Mouse (Mus musculus) stomach, postnatal 0 days (tissue): ENCODE data around the gene Kcnj14. TPM values are rescaled to one million over a fixed set of nuclear protein-coding genes. Genes with fewer than 3 reads are reported as not detected.
A peak's percentile ranks its signal among the peaks of the same experiment; 100 is the strongest.

Experiments
- ATAC-seq: fragments of 200-750 bp; cut with Nextera tagmentation; 2 replicates; pipeline ENCODE4 v1.8.0; 2017; ENCODE audit not compliant: low FRiP score, low TSS enrichment
- DNase-seq: peaks from one replicate; pipeline ENCODE4 v3.0.0-alpha.2; 2016; ENCODE audit warnings: low spot score
- H3K27ac ChIP-seq: fragments of 300-500 bp; sonication (generic); replicated peaks from 2 replicates; pipeline ENCODE4 v1.5.1; 2014; ENCODE audit warnings: mild to moderate bottlenecking, control low read depth
- H3K27me3 ChIP-seq: fragments of 300-500 bp; sonication (generic); 2 replicates; pipeline ENCODE4 v1.6.1; 2014; ENCODE audit warnings: low read length; ENCODE audit not compliant: control insufficient read depth, insufficient read depth
- H3K36me3 ChIP-seq: fragments of 300-500 bp; sonication (generic); 2 replicates; pipeline ENCODE4 v1.6.1; 2014; ENCODE audit warnings: low read length, mixed read lengths; ENCODE audit not compliant: control insufficient read depth, insufficient read depth
- H3K4me1 ChIP-seq: fragments of 300-500 bp; sonication (generic); replicated peaks from 2 replicates; pipeline ENCODE4 v1.6.1; 2014; ENCODE audit warnings: antibody characterized with exemption; ENCODE audit not compliant: control insufficient read depth, insufficient read depth
- H3K4me2 ChIP-seq: fragments of 300-500 bp; sonication (generic); replicated peaks from 2 replicates; pipeline ENCODE4 v1.6.1; 2014; ENCODE audit warnings: low read depth, mild to moderate bottlenecking, control low read depth, moderate library complexity
- H3K4me3 ChIP-seq: fragments of 300-500 bp; sonication (generic); 2 replicates; pipeline ENCODE4 v1.5.1; 2014; ENCODE audit warnings: low read depth, low read length, control low read depth
- H3K9ac ChIP-seq: fragments of 300-500 bp; sonication (generic); 2 replicates; pipeline ENCODE4 v1.6.1; 2014; ENCODE audit warnings: mild to moderate bottlenecking, low read length, control low read depth, mixed read lengths
- H3K9me3 ChIP-seq: fragments of 300-500 bp; sonication (generic); 2 replicates; pipeline ENCODE4 v1.6.1; 2016; ENCODE audit warnings: low read length; ENCODE audit not compliant: control insufficient read depth
- CTCF ChIP-seq: IDR thresholded peaks from 2 replicates; pipeline ENCODE4 v1.5.1; 2016; ENCODE audit warnings: antibody characterized with exemption, low read depth, mild to moderate bottlenecking, moderate library complexity
- EP300 ChIP-seq: optimal IDR thresholded peaks from 2 replicates; pipeline ENCODE3; 2016; ENCODE audit warnings: antibody characterized with exemption
- WGBS: fragments of 180-500 bp; shearing (Covaris S2); extraction: QIAGEN DNeasy Blood & Tissue Kit; methylation state at CpG from one replicate; pipeline ENCODE4 v1.1.7; 2014; 5-methylcytosine and 5-hydroxymethylcytosine counted together
- polyA plus RNA-seq: library from polyadenylated mRNA; unstranded; fragments of >200 nt; fragmentation: Nextera tagmentation; extraction: Ambion mirVana; gene quantifications from 2 replicates; pipeline ENCODE4 v1.2.1, GENCODE M21; 2015

The Kcnj14 gene
- polyA plus RNA-seq, 1 experiment from 2014 or later = 0.22 TPM

- Histone ChIP-seq H3K4me2 (no peak overlapping the region), H3K4me3 (no peak overlapping the region), H3K27me3 (no peaks in the 10 kb centered on the region), H3K9me3 (no peaks in the 10 kb centered on the region), H3K9ac (no peak overlapping the region), H3K4me1 (no peaks in the 10 kb centered on the region), H3K27ac (no peak overlapping the region), H3K36me3 (no peaks in the 10 kb centered on the region)
- TF ChIP-seq EP300 (no peak), CTCF (no peak)
- peak; percentile 14; the same call in 1 of the 2 replicates for ATAC-seq
- 69% methylated on average over 17 of the region's 17 CpGs for WGBS
- no peak for DNase-seq
These were observed 32.7 kb downstream of the Kcnj14 start for GRCm38 (mm10) chr7:45791756-45792490.

DNA sequence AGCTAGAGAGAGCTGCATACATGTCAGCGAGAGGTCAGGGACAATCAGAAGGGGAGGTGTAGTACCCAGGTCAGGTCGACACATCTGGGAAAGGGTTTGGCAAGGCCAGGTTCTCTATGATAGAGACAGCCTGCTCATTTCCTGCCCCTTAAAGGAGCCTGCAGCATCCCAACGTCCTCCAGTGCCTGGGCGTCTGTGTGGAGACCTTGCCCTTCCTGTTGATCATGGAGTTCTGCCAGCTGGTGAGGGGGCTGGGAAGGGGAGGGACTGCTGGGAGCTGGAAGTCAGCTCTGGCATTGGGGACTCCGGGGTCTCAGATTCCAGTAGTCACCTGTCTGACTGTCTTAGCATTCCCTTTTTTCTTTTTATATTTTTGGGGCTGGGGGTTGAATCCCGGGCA is 33.9 kb downstream of the Kcnj14 start:
- Histone ChIP-seq H3K4me3 (no peak overlapping the region), H3K4me1 (no peaks in the 10 kb centered on the region; the same call in 1 of the 2 replicates), H3K27ac (no peak overlapping the region), H3K36me3 (no peaks in the 10 kb centered on the region), H3K9ac (no peak overlapping the region), H3K27me3 (no peaks in the 10 kb centered on the region; the same call in 1 of the 2 replicates), H3K9me3 (no peaks in the 10 kb centered on the region), H3K4me2 (no peak overlapping the region)
- WGBS = 61% methylated on average over 6 of the region's 6 CpGs
- no peak for DNase-seq
- no peak for ATAC-seq
- TF ChIP-seq CTCF (no peak), EP300 (no peak)

GRCm38 (mm10) chr7:45787642-45788041 is 36.9 kb downstream of the Kcnj14 start:
- H3K9me3 ChIP-seq = no peaks in the 10 kb centered on the region
- DNase-seq = no peak
- H3K9ac ChIP-seq = no peak overlapping the region
- H3K36me3 ChIP-seq = no peaks in the 10 kb centered on the region
- peaks cover 6% of the 10 kb centered on the region; the same call in 1 of the 2 replicates for H3K4me1 ChIP-seq
- H3K27ac ChIP-seq = no peak overlapping the region
- WGBS = 80% methylated on average over 22 of the region's 22 CpGs
- H3K27me3 ChIP-seq = no peaks in the 10 kb centered on the region; the same call in 1 of the 2 replicates
- no peak overlapping the region for H3K4me2 ChIP-seq
- no peak overlapping the region for H3K4me3 ChIP-seq
- TF ChIP-seq EP300 (no peak), CTCF (no peak)
- no peak for ATAC-seq

- Histone ChIP-seq H3K4me3 (peak overlapping the region; percentile 43; the same call in 1 of the 2 replicates), H3K4me1 (peaks cover 6% of the 10 kb centered on the region; the same call in 1 of the 2 replicates), H3K27me3 (no peaks in the 10 kb centered on the region; the same call in 1 of the 2 replicates), H3K9me3 (no peaks in the 10 kb centered on the region), H3K9ac (no peak overlapping the region), H3K36me3 (no peaks in the 10 kb centered on the region), H3K27ac (peak overlapping the region; percentile 40; the same call in 1 of the 2 replicates), H3K4me2 (peak overlapping the region; percentile 68; the same call in 1 of the 2 replicates)
- WGBS = 17% methylated on average over 17 of the region's 17 CpGs
- 0 out of 2 replicates have a peak, but pooled peaks have one; percentile 8 for ATAC-seq
- no peak for DNase-seq
- no peak for TF ChIP-seq CTCF
- no peak for TF ChIP-seq EP300
These were observed 37.7 kb downstream of the Kcnj14 start for GRCm38 (mm10) chr7:45786661-45787413.

- under 1% methylated on average over 14 of the region's 14 CpGs for WGBS
- Histone ChIP-seq H3K4me2 (peak overlapping the region; percentile 68), H3K4me3 (peak overlapping the region; percentile 43; the same call in 1 of the 2 replicates), H3K9ac (no peak overlapping the region), H3K27ac (no peak overlapping the region; the same call in 1 of the 2 replicates), H3K9me3 (no peaks in the 10 kb centered on the region), H3K4me1 (peaks cover 6% of the 10 kb centered on the region; the same call in 1 of the 2 replicates), H3K36me3 (no peaks in the 10 kb centered on the region), H3K27me3 (no peaks in the 10 kb centered on the region; the same call in 1 of the 2 replicates)
- ATAC-seq (no peak), DNase-seq (no peak)
- TF ChIP-seq CTCF (no peak), EP300 (no peak)
These were observed 38.4 kb downstream of the Kcnj14 start for GRCm38 (mm10) chr7:45786136-45786578.
